Mouse (Mus musculus) liver, adult 2 months (tissue): ENCODE data around the gene Zfp719.

Experiments used
- CTCF ChIP-seq: fragments of 200-500 bp; IDR thresholded peaks from 2 replicates; pipeline ENCODE4 v1.5.1; 2011; ENCODE audit warnings: low read depth, low read length, control low read depth
- POLR2A ChIP-seq: fragments of 200-500 bp; IDR thresholded peaks from 2 replicates; pipeline ENCODE4 v1.6.1; 2011; ENCODE audit warnings: low read length, control low read depth; ENCODE audit not compliant: insufficient read depth; ENCODE audit errors: extremely low read depth

- TF ChIP-seq CTCF (no peak), POLR2A (no peak)
Observed at GRCm38 (mm10) chr7:43625794-43626422, 46.5 kb downstream of the Zfp719 start.
